Mouse (Mus musculus) embryonic facial prominence, embryonic 14.5 days (tissue): ENCODE measurements around the gene Sox15. TPM values are rescaled to one million over a fixed set of nuclear protein-coding genes. Genes with fewer than 3 reads are reported as not detected.

ENCODE experiments used
- ATAC-seq: fragments of 200-750 bp; cut with Nextera tagmentation; 2 replicates; pipeline ENCODE4 v1.8.0; 2017; ENCODE audit warnings: low read depth, moderate number of reproducible peaks, moderate TSS enrichment
- DNase-seq: peaks from one replicate; pipeline ENCODE4 v3.0.0-alpha.2; 2015; ENCODE audit warnings: low spot score
- H3K27ac ChIP-seq: fragments of 300-500 bp; sonication (generic); replicated peaks from 2 replicates; pipeline ENCODE4 v1.5.1; 2014; ENCODE audit warnings: low read depth, mild to moderate bottlenecking, low read length, moderate library complexity
- H3K27me3 ChIP-seq: fragments of 300-500 bp; sonication (generic); replicated peaks from 2 replicates; pipeline ENCODE4 v1.6.1; 2014; ENCODE audit warnings: low read length; ENCODE audit not compliant: control insufficient read depth, insufficient read depth
- H3K36me3 ChIP-seq: fragments of 300-500 bp; sonication (generic); 2 replicates; pipeline ENCODE4 v1.6.1; 2014; ENCODE audit warnings: low read length, mixed read lengths; ENCODE audit not compliant: control insufficient read depth, insufficient read depth
- H3K4me1 ChIP-seq: fragments of 300-500 bp; sonication (generic); 2 replicates; pipeline ENCODE4 v1.6.1; 2014; ENCODE audit warnings: antibody characterized with exemption, low read length; ENCODE audit not compliant: control insufficient read depth, insufficient read depth
- H3K4me2 ChIP-seq: fragments of 300-500 bp; sonication (generic); 2 replicates; pipeline ENCODE4 v1.6.1; 2014; ENCODE audit warnings: low read depth, mild to moderate bottlenecking, low read length, moderate library complexity, mixed read lengths
- H3K4me3 ChIP-seq: fragments of 300-500 bp; sonication (generic); 2 replicates; pipeline ENCODE4 v1.5.1; 2014; ENCODE audit warnings: low read depth, mild to moderate bottlenecking, low read length
- H3K9ac ChIP-seq: fragments of 300-500 bp; sonication (generic); 2 replicates; pipeline ENCODE4 v1.6.1; 2014; ENCODE audit warnings: low read depth, mild to moderate bottlenecking, low read length, moderate library complexity, mixed read lengths
- H3K9me3 ChIP-seq: fragments of 300-500 bp; sonication (generic); 2 replicates; pipeline ENCODE4 v1.6.1; 2016; ENCODE audit warnings: low read length; ENCODE audit not compliant: control insufficient read depth
- WGBS: fragments of 180-500 bp; shearing (Covaris S2); extraction: QIAGEN DNeasy Blood & Tissue Kit; methylation state at CpG from one replicate; pipeline ENCODE4 v1.1.7; 2014; 5-methylcytosine and 5-hydroxymethylcytosine counted together
- polyA plus RNA-seq: library from polyadenylated mRNA; unstranded; fragments of >200 nt; fragmentation: Nextera tagmentation; extraction: Ambion mirVana; gene quantifications from 2 replicates; pipeline ENCODE4 v1.2.1, GENCODE M21; 2014

The Sox15 gene
- polyA plus RNA-seq, 1 experiment from 2014 or later: 2.9 TPM

DNA sequence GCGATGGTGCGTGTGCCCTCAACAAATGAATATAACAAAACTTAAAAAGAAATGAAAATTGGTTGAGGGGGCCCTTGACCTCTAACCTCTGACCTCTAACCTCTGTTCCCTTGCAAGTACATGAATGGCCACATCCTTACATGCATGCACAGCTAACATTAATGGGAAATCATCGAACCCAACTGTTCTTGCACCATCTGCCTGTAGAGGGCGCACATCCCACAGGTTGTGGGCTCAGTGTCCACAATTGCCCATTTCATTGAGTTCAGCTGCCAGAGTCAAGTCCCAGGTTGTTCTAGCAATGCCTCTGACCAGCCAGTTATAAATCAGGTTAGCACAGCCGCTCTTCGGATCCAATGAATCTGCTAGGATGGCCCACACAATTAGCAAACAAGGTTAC is 26.8 kb upstream of the Sox15 start:
- Histone ChIP-seq H3K36me3 (no peaks in the 10 kb centered on the region; the same call in 1 of the 2 replicates), H3K9me3 (no peaks in the 10 kb centered on the region), H3K4me2 (no peak overlapping the region), H3K4me3 (no peak overlapping the region), H3K27ac (no peak overlapping the region), H3K27me3 (no peaks in the 10 kb centered on the region), H3K9ac (no peak overlapping the region), H3K4me1 (0 out of 2 replicates have a peak, but pooled peaks cover 4% of the 10 kb centered on the region)
- ATAC-seq (no peak), DNase-seq (peak; percentile 73)
- WGBS: 32% methylated on average over 6 of the region's 6 CpGs

DNA sequence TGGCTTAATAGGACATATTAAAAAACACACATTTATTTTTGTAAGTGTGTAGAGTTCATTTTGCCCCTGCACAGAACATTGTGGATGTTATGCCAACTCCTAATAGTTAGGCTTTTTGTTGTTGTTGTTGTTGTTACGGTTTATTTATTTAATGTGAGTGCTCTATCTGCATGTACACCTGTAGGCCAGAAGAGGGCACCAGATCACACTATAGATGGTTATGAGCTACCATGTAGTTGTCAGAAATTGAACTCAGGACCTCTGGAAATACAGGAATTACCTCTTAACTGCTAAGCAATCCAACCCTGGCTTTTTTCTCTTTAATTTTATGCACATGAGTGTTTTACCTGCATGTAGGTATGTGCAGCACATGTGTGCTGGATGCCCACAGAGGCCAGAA is 25.3 kb upstream of the Sox15 start:
- DNase-seq: no peak
- no peak overlapping the region for H3K9ac ChIP-seq
- 63% methylated on average over 1 of the region's 1 CpGs for WGBS

DNA sequence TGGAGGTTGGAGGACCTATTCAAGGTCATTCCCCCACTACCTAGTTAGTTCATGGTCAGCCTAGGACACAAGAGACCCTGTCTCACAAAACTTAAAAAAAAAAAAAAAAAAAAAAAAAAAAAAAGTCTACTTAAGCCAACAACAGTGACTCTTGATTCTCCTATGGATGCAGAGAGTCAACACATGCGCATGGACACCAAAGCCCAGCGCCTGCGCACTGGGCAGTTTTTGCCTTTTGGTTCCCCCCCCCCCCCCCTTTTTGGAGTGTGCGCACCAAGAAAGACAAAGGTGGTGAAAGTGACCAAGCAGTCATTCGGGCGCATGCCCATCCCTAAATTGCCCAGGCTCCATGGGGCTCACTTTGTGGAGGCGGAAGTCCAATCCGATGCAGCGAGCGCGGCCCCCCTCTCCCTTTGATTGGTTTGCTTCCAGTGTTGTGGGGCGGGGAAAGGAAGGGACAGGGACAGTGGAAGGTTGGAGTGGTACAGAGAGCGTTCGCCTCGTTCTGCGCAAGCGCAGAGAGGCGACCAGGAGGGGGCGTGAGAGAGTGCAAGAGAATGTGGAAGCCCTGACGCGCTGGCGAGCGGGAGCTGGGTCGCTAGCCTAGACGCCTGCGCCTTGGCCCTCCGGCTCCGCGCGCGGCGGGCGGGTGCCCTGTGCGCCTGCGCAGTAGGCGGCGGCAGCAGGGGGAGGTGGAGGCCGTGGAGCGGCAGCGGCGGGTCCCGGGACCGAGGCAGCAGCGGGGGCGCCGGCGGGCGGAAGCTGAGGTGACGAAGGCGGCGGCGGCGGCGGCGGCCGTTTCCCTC is 22.6 kb upstream of the Sox15 start, which contains the start of gene Fxr2:
TSS of gene Fxr2 (plus strand) at position 707 of the 806 bp plus-strand sequence.
- H3K4me2 ChIP-seq: peak within 1 kb of the TSS; percentile 89
- no peaks in the 10 kb centered on the region for H3K27me3 ChIP-seq
- peak within 1 kb of the TSS; percentile 96 for H3K9ac ChIP-seq
- H3K36me3 ChIP-seq: peaks cover 11% of the 10 kb centered on the region
- H3K27ac ChIP-seq: peak within 1 kb of the TSS; percentile 95
- no peaks in the 10 kb centered on the region for H3K9me3 ChIP-seq
- ATAC-seq: peak; percentile 98
- peak; percentile 99 for DNase-seq
- peak within 1 kb of the TSS; percentile 91 for H3K4me3 ChIP-seq
- peaks cover 25% of the 10 kb centered on the region for H3K4me1 ChIP-seq
- under 1% methylated on average over 22 of the region's 56 CpGs for WGBS

More for the DNA sequence above, 25.3 kb upstream of the Sox15 start:
- peaks cover 15% of the 10 kb centered on the region for H3K4me1 ChIP-seq
- H3K27ac ChIP-seq: no peak overlapping the region
- H3K9me3 ChIP-seq: no peaks in the 10 kb centered on the region
- H3K4me3 ChIP-seq: no peak overlapping the region
- no peak overlapping the region for H3K4me2 ChIP-seq
- no peaks in the 10 kb centered on the region for H3K36me3 ChIP-seq
- no peaks in the 10 kb centered on the region for H3K27me3 ChIP-seq
- ATAC-seq: no peak

GRCm38 (mm10) chr11:69633128-69633866 is 21.8 kb upstream of the Sox15 start:
- peak; percentile 67 for DNase-seq
- WGBS: under 1% methylated on average over 12 of the region's 50 CpGs
- Histone ChIP-seq H3K36me3 (peaks cover 18% of the 10 kb centered on the region), H3K9me3 (no peaks in the 10 kb centered on the region), H3K27ac (peak overlapping the region; percentile 95), H3K9ac (peak overlapping the region; percentile 96), H3K27me3 (no peaks in the 10 kb centered on the region), H3K4me1 (peaks cover 25% of the 10 kb centered on the region), H3K4me2 (peak overlapping the region; percentile 89), H3K4me3 (peak overlapping the region; percentile 91)
- peak; percentile 66 for ATAC-seq

DNA sequence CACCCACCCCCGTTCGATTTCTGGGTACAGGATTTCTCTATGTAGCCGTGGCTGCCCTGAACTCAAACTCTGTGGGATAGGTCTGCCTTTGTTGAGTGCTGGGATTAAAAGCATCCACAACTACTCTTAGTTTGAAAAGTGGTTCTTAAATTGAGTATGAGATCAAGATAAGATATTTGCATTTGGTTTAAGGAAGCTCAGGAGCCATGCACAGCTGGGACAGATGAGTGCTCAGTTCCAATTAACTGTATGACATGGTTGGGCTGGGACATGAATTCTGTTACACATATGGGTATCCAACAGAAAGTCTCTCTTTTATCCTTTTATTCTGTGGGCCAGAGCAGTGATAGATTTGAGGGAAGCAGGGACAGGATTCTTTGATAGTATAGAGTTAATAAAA is 19.6 kb upstream of the Sox15 start:
- H3K36me3 ChIP-seq: peaks cover 34% of the 10 kb centered on the region
- peaks cover 25% of the 10 kb centered on the region for H3K4me1 ChIP-seq
- DNase-seq: no peak
- H3K9ac ChIP-seq: no peak overlapping the region
- peak overlapping the region; percentile 89 for H3K4me2 ChIP-seq
- no peaks in the 10 kb centered on the region for H3K27me3 ChIP-seq
- ATAC-seq: no peak
- no peak overlapping the region for H3K4me3 ChIP-seq
- no peak overlapping the region for H3K27ac ChIP-seq
- H3K9me3 ChIP-seq: no peaks in the 10 kb centered on the region
- WGBS: 80% methylated on average over 3 of the region's 3 CpGs

- no peak overlapping the region for H3K27ac ChIP-seq
- no peaks in the 10 kb centered on the region for H3K4me1 ChIP-seq
- DNase-seq (no peak), ATAC-seq (no peak)
- peaks cover 96% of the 10 kb centered on the region for H3K36me3 ChIP-seq
- no peak overlapping the region for H3K9ac ChIP-seq
- no peaks in the 10 kb centered on the region for H3K27me3 ChIP-seq
- 89% methylated on average over 5 of the region's 5 CpGs for WGBS
- H3K4me3 ChIP-seq: no peak overlapping the region
- H3K9me3 ChIP-seq: no peaks in the 10 kb centered on the region
- no peak overlapping the region for H3K4me2 ChIP-seq
Measured at GRCm38 (mm10) chr11:69645860-69646259, 9.3 kb upstream of the Sox15 start.

DNA sequence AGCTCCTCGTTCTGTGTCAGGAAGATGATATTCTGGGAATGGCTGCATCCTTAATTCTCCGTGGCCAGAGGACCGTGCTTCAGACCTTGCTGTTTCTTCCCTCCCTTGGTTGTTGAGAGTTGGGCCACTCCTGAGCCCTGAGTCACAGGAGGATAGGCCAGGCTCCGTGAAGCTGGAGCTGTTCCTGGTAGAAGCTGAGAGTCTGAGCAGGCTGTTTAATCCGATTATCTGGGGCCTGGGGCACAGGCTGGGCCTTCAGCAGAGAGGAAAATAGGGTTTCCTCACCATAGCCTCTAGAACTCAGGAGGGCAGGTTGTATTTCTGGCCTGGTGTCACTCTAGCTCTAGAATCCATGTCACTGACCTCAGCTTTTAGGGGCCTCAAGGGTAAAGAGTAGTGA is 1.7 kb upstream of the Sox15 start:
- H3K4me3 ChIP-seq: no peak overlapping the region
- no peaks in the 10 kb centered on the region for H3K27me3 ChIP-seq
- no peak overlapping the region for H3K4me2 ChIP-seq
- H3K36me3 ChIP-seq: peaks cover 80% of the 10 kb centered on the region
- H3K9ac ChIP-seq: peak overlapping the region; percentile 30; the same call in 1 of the 2 replicates
- 60% methylated on average over 5 of the region's 5 CpGs for WGBS
- no peaks in the 10 kb centered on the region for H3K4me1 ChIP-seq
- ATAC-seq: no peak; the same call in 1 of the 2 replicates
- H3K27ac ChIP-seq: no peak overlapping the region
- no peaks in the 10 kb centered on the region for H3K9me3 ChIP-seq
- DNase-seq: no peak

DNA sequence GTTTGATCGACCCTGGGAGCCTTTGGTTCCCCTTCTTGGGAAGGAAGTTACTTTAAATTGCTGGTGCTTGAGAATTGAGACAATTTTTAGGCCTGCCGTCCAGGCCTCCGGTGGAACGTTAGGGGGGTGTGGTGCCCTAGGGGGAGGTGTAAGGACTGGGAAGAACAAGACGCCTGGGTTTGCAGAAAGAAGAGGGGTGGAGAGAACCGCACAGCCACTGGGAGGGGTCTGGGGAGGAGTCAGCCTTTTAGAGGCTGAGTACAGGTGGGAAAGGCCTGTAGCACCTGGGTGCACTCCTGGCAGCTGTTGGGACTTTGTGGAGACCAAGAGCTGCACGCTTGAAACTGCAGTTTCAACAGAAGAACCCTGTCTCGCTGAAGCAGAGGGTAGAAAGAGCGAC is 354 bp upstream of the Sox15 start:
- no peak overlapping the region for H3K4me3 ChIP-seq
- no peaks in the 10 kb centered on the region for H3K4me1 ChIP-seq
- peak; percentile 32 for DNase-seq
- peak overlapping the region; percentile 49; the same call in 1 of the 2 replicates for H3K27ac ChIP-seq
- H3K36me3 ChIP-seq: peaks cover 77% of the 10 kb centered on the region
- peak; percentile 27; the same call in 1 of the 2 replicates for ATAC-seq
- no peak overlapping the region for H3K4me2 ChIP-seq
- peak overlapping the region; percentile 11; the same call in 1 of the 2 replicates for H3K9ac ChIP-seq
- WGBS: 33% methylated on average over 9 of the region's 9 CpGs
- H3K27me3 ChIP-seq: no peaks in the 10 kb centered on the region
- H3K9me3 ChIP-seq: no peaks in the 10 kb centered on the region
